Mouse (Mus musculus) liver, embryonic 14.5 days (tissue): ENCODE measurements around the gene Pgpep1. TPM values are rescaled to one million over a fixed set of nuclear protein-coding genes. Genes with fewer than 3 reads are reported as not detected.
A peak's percentile ranks its signal among the peaks of the same experiment; 100 is the strongest.

ENCODE experiments used
- ATAC-seq: fragments of 200-750 bp; cut with Nextera tagmentation; 2 replicates; pipeline ENCODE4 v1.8.0; 2017; ENCODE audit warnings: moderate number of reproducible peaks, mild to moderate bottlenecking, moderate library complexity; ENCODE audit not compliant: insufficient read depth
- DNase-seq, 3 experiments: peaks; one replicate each; pipeline ENCODE4 v3.0.0-alpha.2; 2012 to 2013; ENCODE audit warnings: low read depth in 3 of 3, low spot score in 3 of 3
- H3K27ac ChIP-seq: fragments of 300-500 bp; sonication (generic); 2 replicates; pipeline ENCODE4 v1.5.1; 2014; ENCODE audit warnings: moderate library complexity, mild to moderate bottlenecking, control low read depth, inconsistent platforms
- H3K27me3 ChIP-seq: fragments of 300-500 bp; sonication (generic); 2 replicates; pipeline ENCODE4 v1.6.1; 2014; ENCODE audit warnings: mild to moderate bottlenecking, low read length, moderate library complexity; ENCODE audit not compliant: control insufficient read depth, insufficient read depth
- H3K36me3 ChIP-seq: fragments of 300-500 bp; sonication (generic); replicated peaks from 2 replicates; pipeline ENCODE4 v1.6.1; 2014; ENCODE audit warnings: low read depth; ENCODE audit not compliant: control insufficient read depth, insufficient read depth
- H3K4me1 ChIP-seq, 2 experiments: fragments of 200-500 bp in 1 of 2; fragments of 300-500 bp in 1 of 2; sonication (generic) in 1 of 2; replicated peaks; 2 replicates each; pipeline ENCODE4 v1.6.1; 2012 to 2014; ENCODE audit warnings: antibody characterized with exemption in 1 of 2, inconsistent platforms in 1 of 2, low read length in 1 of 2; ENCODE audit not compliant: control insufficient read depth in 2 of 2, insufficient read depth in 2 of 2
- H3K4me2 ChIP-seq: fragments of 300-500 bp; sonication (generic); 2 replicates; pipeline ENCODE4 v1.6.1; 2014; ENCODE audit warnings: low read depth, mild to moderate bottlenecking, control low read depth, moderate library complexity
- H3K4me3 ChIP-seq, 2 experiments: fragments of 200-500 bp in 1 of 2; fragments of 300-500 bp in 1 of 2; sonication (generic) in 1 of 2; 2 replicates each; pipeline ENCODE4 v1.5.1; 2012 to 2014; ENCODE audit warnings: low read depth in 2 of 2, low read length in 2 of 2, mild to moderate bottlenecking in 2 of 2, control low read depth in 1 of 2, inconsistent platforms in 1 of 2, moderate library complexity in 1 of 2; ENCODE audit not compliant: insufficient read depth in 1 of 2
- H3K9ac ChIP-seq: fragments of 300-500 bp; sonication (generic); replicated peaks from 2 replicates; pipeline ENCODE4 v1.6.1; 2014; ENCODE audit warnings: mild to moderate bottlenecking, control low read depth, moderate library complexity
- H3K9me3 ChIP-seq: fragments of 300-500 bp; sonication (generic); 2 replicates; pipeline ENCODE4 v1.6.1; 2016; ENCODE audit warnings: low read length, mixed read lengths; ENCODE audit not compliant: control insufficient read depth
- CTCF ChIP-seq: IDR thresholded peaks from 2 replicates; pipeline ENCODE4 v1.5.1; 2016; ENCODE audit warnings: antibody characterized with exemption, low read depth, control low read depth
- EP300 ChIP-seq: IDR thresholded peaks from 2 replicates; pipeline ENCODE4 v1.6.1; 2016; ENCODE audit warnings: antibody characterized with exemption, low read depth
- WGBS: fragments of 180-500 bp; shearing (Covaris S2); extraction: QIAGEN DNeasy Blood & Tissue Kit; methylation state at CpG from one replicate; pipeline ENCODE4 v1.1.7; 2014; ENCODE audit not compliant: insufficient replicate concordance; 5-methylcytosine and 5-hydroxymethylcytosine counted together
- polyA plus RNA-seq, 2 experiments: library from polyadenylated mRNA; depleted of rRNA in 1 of 2; stranded (reverse) in 1 of 2; unstranded in 1 of 2; fragments of >200 nt; fragmentation: Nextera tagmentation in 1 of 2; extraction: Ambion mirVana in 1 of 2; gene quantifications; 2 replicates each; pipeline versions ENCODE4 v1.2.1 to v1.2.3; 2012 to 2014

Pgpep1 gene
- polyA plus RNA-seq, 2 experiments = 8.6 to 19.8 TPM

- peak overlapping the region; percentile 60 for H3K9ac ChIP-seq
- H3K27me3 ChIP-seq = no peaks in the 10 kb centered on the region
- no peaks in the 10 kb centered on the region for H3K36me3 ChIP-seq
- peak overlapping the region; percentile 62 to 63 for H3K4me3 ChIP-seq
- TF ChIP-seq CTCF (peak; percentile 98), EP300 (no peak)
- ATAC-seq (peak; percentile 53), DNase-seq (peak in 1 of 3 experiments; percentile 72)
- peaks cover 22 to 29% of the 10 kb centered on the region in 2 experiments for H3K4me1 ChIP-seq
- H3K9me3 ChIP-seq = no peaks in the 10 kb centered on the region
- peak overlapping the region; percentile 91 for H3K4me2 ChIP-seq
- WGBS = under 1% methylated on average over 54 of the region's 54 CpGs
- H3K27ac ChIP-seq = peak overlapping the region; percentile 75
Observed at GRCm38 (mm10) chr8:70610796-70611771, 49.1 kb downstream of the Pgpep1 start.

DNA sequence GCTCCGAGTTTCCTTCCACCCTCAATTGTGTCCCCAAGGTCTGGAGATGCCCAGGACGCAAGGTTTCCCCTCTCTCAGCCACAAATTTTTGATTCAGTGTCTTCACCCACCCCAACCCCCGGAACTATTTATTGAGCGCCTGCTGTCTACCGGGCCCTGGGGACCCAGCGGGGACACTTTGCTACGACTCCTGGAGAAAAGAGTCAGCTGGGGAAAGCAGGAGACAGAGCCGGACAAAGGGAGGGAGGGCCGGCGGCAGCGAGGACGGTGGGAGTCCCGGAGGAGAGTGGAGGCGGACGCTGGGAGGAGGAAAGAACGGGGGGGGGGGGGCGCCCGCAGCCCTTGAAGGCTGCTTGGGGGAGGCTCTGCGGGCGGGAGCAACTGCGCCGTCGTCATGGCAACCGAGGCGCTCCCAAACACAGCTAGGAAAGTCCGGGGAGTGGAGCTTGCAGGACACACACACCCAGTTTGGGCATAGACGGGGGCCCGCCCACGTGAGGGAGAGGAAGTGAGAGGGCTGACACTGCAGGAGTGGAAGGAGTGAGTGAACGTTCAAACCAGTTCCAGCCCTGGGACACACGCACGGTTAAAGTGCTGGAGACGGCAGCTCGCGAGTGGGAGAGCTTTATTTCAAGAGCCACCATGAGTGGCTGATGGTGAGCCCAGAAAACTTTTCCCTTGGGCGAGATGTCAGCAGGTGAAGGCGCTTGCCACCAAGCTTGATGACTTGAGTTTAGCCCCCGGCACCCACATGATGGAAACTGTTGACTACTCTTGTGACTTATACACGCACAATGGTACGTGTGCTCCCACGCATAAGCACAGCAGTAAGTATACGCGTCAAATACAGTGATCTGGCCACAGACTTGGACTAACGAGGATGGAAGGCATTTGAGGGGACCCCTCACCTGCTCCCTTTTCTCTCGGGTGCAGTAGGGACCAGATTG lies 50.1 kb downstream of the Pgpep1 start:
- peak; percentile 54 for ATAC-seq
- Histone ChIP-seq H3K4me1 (peaks cover 17 to 24% of the 10 kb centered on the region in 2 experiments), H3K4me3 (peak overlapping the region; percentile 44 to 62), H3K36me3 (no peaks in the 10 kb centered on the region), H3K9me3 (no peaks in the 10 kb centered on the region), H3K27ac (peak overlapping the region; percentile 71), H3K4me2 (peak overlapping the region; percentile 91), H3K9ac (peak overlapping the region; percentile 70), H3K27me3 (no peaks in the 10 kb centered on the region)
- DNase-seq = peak; percentile 68 to 96 (median 73)
- TF ChIP-seq CTCF (no peak), EP300 (no peak)
- under 1% methylated on average over 42 of the region's 45 CpGs for WGBS

DNA sequence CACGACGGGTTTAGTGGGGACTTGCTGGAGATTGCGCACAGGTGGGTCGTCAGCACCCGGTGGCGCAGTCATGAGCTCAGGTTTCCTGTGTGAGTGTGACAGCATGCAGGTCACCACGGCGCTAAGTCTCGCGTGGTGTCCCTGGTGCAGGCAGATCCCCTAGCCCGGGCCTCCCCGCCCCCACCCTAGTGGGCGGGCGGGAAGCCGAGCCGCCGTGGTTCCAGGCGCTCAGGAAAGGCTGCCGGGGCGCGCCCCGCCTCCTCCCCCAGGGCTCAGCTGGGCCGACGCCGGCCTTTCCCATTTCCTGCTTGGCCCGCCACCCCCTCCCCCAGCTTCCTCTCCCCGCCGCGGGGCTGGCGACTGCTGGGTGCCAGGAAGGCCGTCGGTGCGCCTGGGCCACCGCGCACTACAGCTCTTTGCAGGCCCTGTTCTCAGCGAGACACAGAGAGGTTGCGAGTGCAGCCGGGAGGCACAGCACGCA lies 50.8 kb downstream of the Pgpep1 start:
- H3K9me3 ChIP-seq = no peaks in the 10 kb centered on the region
- H3K4me1 ChIP-seq = peaks cover 17 to 24% of the 10 kb centered on the region in 2 experiments
- ATAC-seq (peak; percentile 22), DNase-seq (peak in 1 of 3 experiments; percentile 63)
- no peaks in the 10 kb centered on the region for H3K27me3 ChIP-seq
- no peaks in the 10 kb centered on the region for H3K36me3 ChIP-seq
- H3K4me2 ChIP-seq = peak overlapping the region; percentile 91
- peak overlapping the region; percentile 62 to 65 for H3K4me3 ChIP-seq
- WGBS = under 1% methylated on average over 36 of the region's 39 CpGs
- peak overlapping the region; percentile 71 for H3K27ac ChIP-seq
- peak overlapping the region; percentile 70 for H3K9ac ChIP-seq
- TF ChIP-seq EP300 (no peak), CTCF (no peak)

DNA sequence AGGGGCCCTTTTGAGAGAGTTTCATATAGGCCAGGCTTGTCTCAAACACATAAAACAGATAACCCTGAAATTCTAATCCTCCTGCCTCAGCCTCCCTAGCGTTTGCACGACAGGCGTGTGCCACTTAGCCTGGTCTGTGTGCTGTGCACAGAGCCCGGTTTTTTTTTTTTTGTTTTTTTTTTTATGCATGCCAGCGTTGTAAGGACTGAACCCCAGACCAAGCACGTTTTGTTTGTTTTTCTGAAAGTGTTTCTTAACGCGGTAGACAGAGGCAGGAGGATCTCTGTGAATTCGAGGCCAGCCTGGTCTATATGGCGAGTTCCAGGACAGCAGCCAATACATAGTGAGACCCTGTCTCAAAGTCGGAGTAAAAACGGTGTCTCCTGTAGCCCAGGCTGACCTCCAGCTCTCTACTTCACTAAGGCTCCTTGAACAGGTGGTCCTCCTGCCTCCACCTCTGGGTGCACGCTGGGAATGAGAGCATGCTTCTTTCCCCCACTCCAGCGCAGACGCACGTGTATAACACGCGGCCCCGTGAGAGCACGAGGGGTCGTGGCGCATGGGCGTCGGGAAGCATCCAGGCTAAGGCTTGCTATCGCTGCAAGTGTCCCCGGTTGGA lies 51.3 kb downstream of the Pgpep1 start, which contains the start of gene Ssbp4:
Gene Ssbp4, minus strand, starts transcription at position 124 of the 619 bp plus-strand sequence.
- H3K4me3 ChIP-seq = peak within 1 kb of the TSS; percentile 65 to 78
- DNase-seq (no peak), ATAC-seq (no peak)
- peak within 1 kb of the TSS; percentile 71 for H3K27ac ChIP-seq
- H3K9me3 ChIP-seq = no peaks in the 10 kb centered on the region
- peak within 1 kb of the TSS; percentile 79 for H3K9ac ChIP-seq
- WGBS = 2% methylated on average over 26 of the region's 26 CpGs
- TF ChIP-seq CTCF = no peak
- TF ChIP-seq EP300 = no peak
- no peaks in the 10 kb centered on the region for H3K36me3 ChIP-seq
- peak within 1 kb of the TSS; percentile 91 for H3K4me2 ChIP-seq
- no peaks in the 10 kb centered on the region for H3K27me3 ChIP-seq
- H3K4me1 ChIP-seq = peaks cover 17 to 24% of the 10 kb centered on the region in 2 experiments
